Mouse (Mus musculus): Measurements from ENCODE around the gene Tesc. TPM values are rescaled to one million over a fixed set of nuclear protein-coding genes. Genes with fewer than 3 reads are reported as not detected.

Gene Tesc
- polyA plus RNA-seq, 2 experiments, result 0.58 to 1.2 TPM

DNA sequence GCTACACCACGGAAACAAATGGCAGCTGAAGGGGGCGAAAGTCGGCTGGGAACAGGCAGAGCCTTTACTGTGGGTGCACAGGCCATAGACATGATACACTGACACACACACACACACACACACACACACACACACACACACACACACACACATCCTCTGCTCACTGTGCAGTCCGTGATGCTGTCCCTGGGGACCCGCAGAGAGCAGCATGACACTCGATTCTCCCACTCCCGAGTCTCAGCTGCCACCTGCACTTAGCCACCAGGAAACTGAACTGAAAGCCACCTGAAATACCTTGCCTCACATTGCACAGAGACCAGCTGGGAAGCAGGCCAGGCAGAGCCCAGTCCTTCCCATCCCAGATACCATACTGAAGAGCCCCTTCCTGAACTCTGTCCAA lies 57.8 kb downstream of the Tesc start:
- Histone ChIP-seq H3K4me3 (ENCODE audit: insufficient read depth in 1 of 2, low read depth in 2 of 2, low read length in 2 of 2) (no peak overlapping the region), H3K4me2 (ENCODE audit: low read depth) (no peak overlapping the region), H3K27me3 (ENCODE audit: control insufficient read depth, insufficient read depth, low read length) (no peaks in the 10 kb centered on the region), H3K9me3 (ENCODE audit: control insufficient read depth, low read length) (no peaks in the 10 kb centered on the region), H3K36me3 (replicated peaks; ENCODE audit: control insufficient read depth, insufficient read depth, low read depth) (no peaks in the 10 kb centered on the region), H3K4me1 (replicated peaks; ENCODE audit: control insufficient read depth in 2 of 2, insufficient read depth in 2 of 2, low read length in 1 of 2) (no peaks in the 10 kb centered on the region), H3K27ac (no peak overlapping the region), H3K9ac (replicated peaks) (no peak overlapping the region)
- TF ChIP-seq EP300 (IDR thresholded peaks at IDR 0.05; ENCODE audit: low read depth) (no peak), CTCF (IDR thresholded peaks at IDR 0.05; ENCODE audit: low read depth) (no peak)
- WGBS (ENCODE audit: insufficient replicate concordance), result 76% methylated on average over 7 of the region's 7 CpGs
- ATAC-seq (ENCODE audit: insufficient read depth) (no peak), DNase-seq (ENCODE audit: low read depth in 3 of 3, low spot score in 3 of 3) (no peak)

DNA sequence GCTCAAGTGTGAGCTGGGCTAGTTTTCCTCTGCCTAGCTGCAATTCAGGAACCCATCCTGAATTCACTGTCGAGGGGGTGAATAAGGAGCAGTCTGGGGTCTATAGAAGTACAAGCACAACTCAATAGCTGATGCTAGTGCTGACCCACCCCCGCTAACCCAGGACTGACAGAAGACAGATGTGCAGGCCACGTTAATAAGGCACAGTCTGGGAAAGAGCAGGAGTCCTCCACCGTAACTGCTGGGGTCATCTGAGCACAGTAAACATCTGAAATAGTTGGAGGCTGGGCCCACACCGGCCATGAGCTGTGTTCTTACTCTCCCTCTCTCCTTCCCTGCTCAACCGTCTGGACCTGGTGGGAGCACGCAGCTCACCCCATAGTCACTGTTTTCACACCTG lies 59.4 kb downstream of the Tesc start:
- no peak for ATAC-seq (ENCODE audit: insufficient read depth)
- Histone ChIP-seq H3K27me3 (ENCODE audit: control insufficient read depth, insufficient read depth, low read length) (no peaks in the 10 kb centered on the region), H3K4me2 (ENCODE audit: low read depth) (no peak overlapping the region), H3K9me3 (ENCODE audit: control insufficient read depth, low read length) (no peaks in the 10 kb centered on the region), H3K9ac (replicated peaks) (no peak overlapping the region), H3K36me3 (replicated peaks; ENCODE audit: control insufficient read depth, insufficient read depth, low read depth) (peaks cover 6% of the 10 kb centered on the region; the same call in 1 of the 2 replicates), H3K4me1 (replicated peaks; ENCODE audit: control insufficient read depth in 2 of 2, insufficient read depth in 2 of 2, low read length in 1 of 2) (no peaks in the 10 kb centered on the region), H3K27ac (no peak overlapping the region), H3K4me3 (ENCODE audit: insufficient read depth in 1 of 2, low read depth in 2 of 2, low read length in 2 of 2) (no peak overlapping the region)
- no peak for DNase-seq (ENCODE audit: low read depth in 3 of 3, low spot score in 3 of 3)
- WGBS (ENCODE audit: insufficient replicate concordance), result 73% methylated on average over 7 of the region's 7 CpGs
- TF ChIP-seq EP300 (IDR thresholded peaks at IDR 0.05; ENCODE audit: low read depth), result no peak
- no peak for TF ChIP-seq CTCF (IDR thresholded peaks at IDR 0.05; ENCODE audit: low read depth)

DNA sequence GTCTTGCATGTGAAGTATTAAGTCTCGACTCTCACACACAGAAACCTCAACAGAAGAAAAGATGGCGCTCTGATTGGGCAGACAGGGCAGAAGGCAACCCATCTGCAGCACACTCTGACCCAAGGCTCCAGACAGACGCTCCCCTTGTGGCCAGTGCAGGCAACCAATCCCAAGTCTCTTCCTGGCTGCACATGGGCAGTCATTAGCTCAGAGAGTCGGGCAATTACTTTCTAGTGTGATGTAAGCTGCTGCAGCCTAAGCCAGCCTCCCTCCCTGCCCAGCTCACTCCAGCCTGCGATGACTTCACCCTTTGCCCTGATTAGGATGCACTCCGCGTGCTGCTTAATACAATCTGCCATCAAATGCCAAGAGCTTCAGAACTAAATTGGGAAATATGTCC lies 61.6 kb downstream of the Tesc start:
- TF ChIP-seq EP300 (IDR thresholded peaks at IDR 0.05; ENCODE audit: low read depth), result no peak
- no peak for TF ChIP-seq CTCF (IDR thresholded peaks at IDR 0.05; ENCODE audit: low read depth)
- H3K4me1 ChIP-seq (replicated peaks; ENCODE audit: control insufficient read depth in 2 of 2, insufficient read depth in 2 of 2, low read length in 1 of 2), result no peaks in the 10 kb centered on the region
- H3K9me3 ChIP-seq (ENCODE audit: control insufficient read depth, low read length), result no peaks in the 10 kb centered on the region
- DNase-seq (ENCODE audit: low read depth in 3 of 3, low spot score in 3 of 3), result no peak
- H3K9ac ChIP-seq (replicated peaks), result no peak overlapping the region
- H3K4me3 ChIP-seq (ENCODE audit: insufficient read depth in 1 of 2, low read depth in 2 of 2, low read length in 2 of 2), result no peak overlapping the region
- H3K27ac ChIP-seq, result no peak overlapping the region
- H3K27me3 ChIP-seq (ENCODE audit: control insufficient read depth, insufficient read depth, low read length), result no peaks in the 10 kb centered on the region
- no peak for ATAC-seq (ENCODE audit: insufficient read depth)
- peaks cover 6% of the 10 kb centered on the region; the same call in 1 of the 2 replicates for H3K36me3 ChIP-seq (replicated peaks; ENCODE audit: control insufficient read depth, insufficient read depth, low read depth)
- no peak overlapping the region for H3K4me2 ChIP-seq (ENCODE audit: low read depth)
- 72% methylated on average over 7 of the region's 7 CpGs for WGBS (ENCODE audit: insufficient replicate concordance)

DNA sequence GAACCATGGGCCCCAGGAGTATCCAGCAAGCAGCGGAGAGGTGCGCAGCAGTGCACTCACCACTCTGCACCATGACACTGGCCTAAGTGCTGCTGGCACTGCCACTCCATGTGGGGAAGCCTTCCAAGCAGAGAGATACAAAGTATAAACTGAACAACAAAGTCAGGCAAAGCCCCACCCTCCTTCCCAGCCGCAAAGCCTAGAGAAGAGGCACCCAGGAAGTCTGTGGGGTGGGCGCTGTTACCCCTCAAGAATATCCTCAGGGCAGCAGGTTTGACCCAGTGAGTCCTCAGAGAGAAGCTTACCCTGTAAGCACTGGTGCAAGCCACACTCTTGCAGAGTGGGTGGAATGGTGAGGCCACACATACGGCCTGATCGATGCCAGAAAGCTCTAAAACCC lies 62.6 kb downstream of the Tesc start:
- Histone ChIP-seq H3K4me1 (replicated peaks; ENCODE audit: control insufficient read depth in 2 of 2, insufficient read depth in 2 of 2, low read length in 1 of 2) (no peaks in the 10 kb centered on the region), H3K36me3 (replicated peaks; ENCODE audit: control insufficient read depth, insufficient read depth, low read depth) (peaks cover 6% of the 10 kb centered on the region; the same call in 1 of the 2 replicates)
- 84% methylated on average over 6 of the region's 6 CpGs for WGBS (ENCODE audit: insufficient replicate concordance)

GRCm38 (mm10) chr5:118090837-118091236 lies 63.3 kb downstream of the Tesc start:
- Histone ChIP-seq H3K27ac (no peak overlapping the region), H3K4me3 (ENCODE audit: insufficient read depth in 1 of 2, low read depth in 2 of 2, low read length in 2 of 2) (no peak overlapping the region), H3K9me3 (ENCODE audit: control insufficient read depth, low read length) (no peaks in the 10 kb centered on the region), H3K9ac (replicated peaks) (no peak overlapping the region), H3K27me3 (ENCODE audit: control insufficient read depth, insufficient read depth, low read length) (no peaks in the 10 kb centered on the region), H3K36me3 (replicated peaks; ENCODE audit: control insufficient read depth, insufficient read depth, low read depth) (peaks cover 6% of the 10 kb centered on the region; the same call in 1 of the 2 replicates), H3K4me1 (replicated peaks; ENCODE audit: control insufficient read depth in 2 of 2, insufficient read depth in 2 of 2, low read length in 1 of 2) (no peaks in the 10 kb centered on the region), H3K4me2 (ENCODE audit: low read depth) (no peak overlapping the region)
- WGBS (ENCODE audit: insufficient replicate concordance), result 86% methylated on average over 2 of the region's 2 CpGs
- ATAC-seq (ENCODE audit: insufficient read depth) (no peak), DNase-seq (ENCODE audit: low read depth in 3 of 3, low spot score in 3 of 3) (peak in 2 of 3 experiments; percentile 10 to 17)
- TF ChIP-seq CTCF (IDR thresholded peaks at IDR 0.05; ENCODE audit: low read depth) (peak; percentile 75), EP300 (IDR thresholded peaks at IDR 0.05; ENCODE audit: low read depth) (no peak)

More for the DNA sequence above, 62.6 kb downstream of the Tesc start:
- H3K4me3 ChIP-seq (ENCODE audit: insufficient read depth in 1 of 2, low read depth in 2 of 2, low read length in 2 of 2), result no peak overlapping the region
- H3K27ac ChIP-seq, result no peak overlapping the region
- H3K9ac ChIP-seq (replicated peaks), result no peak overlapping the region
- H3K27me3 ChIP-seq (ENCODE audit: control insufficient read depth, insufficient read depth, low read length), result no peaks in the 10 kb centered on the region
- DNase-seq (ENCODE audit: low read depth in 3 of 3, low spot score in 3 of 3) (no peak), ATAC-seq (ENCODE audit: insufficient read depth) (no peak)
- no peak for TF ChIP-seq EP300 (IDR thresholded peaks at IDR 0.05; ENCODE audit: low read depth)
- no peak for TF ChIP-seq CTCF (IDR thresholded peaks at IDR 0.05; ENCODE audit: low read depth)
- H3K4me2 ChIP-seq (ENCODE audit: low read depth), result no peak overlapping the region
- H3K9me3 ChIP-seq (ENCODE audit: control insufficient read depth, low read length), result no peaks in the 10 kb centered on the region

All from liver, embryonic 14.5 days (tissue).